Mouse (Mus musculus): ENCODE data around the gene Meaf6. TPM values are rescaled to one million over a fixed set of nuclear protein-coding genes. Genes with fewer than 3 reads are reported as not detected.

Meaf6 gene
- polyA plus RNA-seq, 1 experiment from 2014 or later: 49.7 TPM

DNA sequence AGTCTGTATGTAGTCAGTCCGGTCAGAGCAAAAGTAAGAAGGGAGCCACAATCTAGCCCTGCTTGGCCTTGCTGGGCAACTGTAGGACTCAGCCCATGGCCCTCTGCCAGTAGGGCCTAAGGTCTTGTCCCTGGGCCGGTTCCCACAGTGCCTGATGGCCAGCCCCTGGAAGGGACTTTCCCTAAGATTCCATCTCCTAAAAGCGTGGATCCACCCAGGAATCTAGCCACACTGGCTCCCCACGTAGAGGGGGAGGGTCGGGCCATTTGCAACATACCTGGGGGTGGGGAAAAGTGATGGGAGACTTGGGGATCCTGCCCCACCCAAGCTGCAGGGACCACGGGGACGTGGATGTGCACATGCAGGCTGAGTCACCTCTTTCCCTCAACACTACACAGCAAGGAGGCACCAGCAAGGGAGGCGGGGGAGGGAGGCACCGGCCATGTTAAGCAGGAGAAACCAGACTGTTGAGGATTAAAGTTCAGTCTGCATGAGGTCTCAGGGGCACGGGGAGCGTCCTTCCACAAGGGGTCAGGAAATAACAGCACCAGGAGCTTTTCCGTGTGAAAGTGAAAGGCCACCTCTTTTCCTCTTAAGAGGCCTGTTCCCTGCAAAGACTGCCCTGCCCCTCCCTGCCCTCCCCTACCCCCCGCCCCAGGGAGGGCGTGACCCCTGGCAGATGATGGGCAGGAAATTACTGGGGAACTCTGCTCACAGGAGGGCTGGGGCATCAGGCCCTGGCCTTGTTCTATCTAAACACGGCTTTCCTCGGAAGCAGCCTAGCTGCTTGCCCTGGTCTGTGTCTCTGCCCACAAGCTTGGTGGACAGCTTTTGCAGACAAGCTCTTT is 37.7 kb downstream of the Meaf6 start:
- no peak overlapping the region for H3K9ac ChIP-seq (ENCODE audit: low read length)
- H3K4me1 ChIP-seq (replicated peaks; ENCODE audit: control insufficient read depth, insufficient read depth, low read length): peaks cover 20% of the 10 kb centered on the region
- H3K4me3 ChIP-seq (ENCODE audit: low read length): no peak overlapping the region
- no peak for ATAC-seq (ENCODE audit: low read depth)
- WGBS: 22% methylated on average over 16 of the region's 16 CpGs
- H3K9me3 ChIP-seq (ENCODE audit: control insufficient read depth, low read length): no peaks in the 10 kb centered on the region
- peaks cover 2% of the 10 kb centered on the region for H3K36me3 ChIP-seq (ENCODE audit: control insufficient read depth, insufficient read depth, low read length)
- no peaks in the 10 kb centered on the region; the same call in 1 of the 2 replicates for H3K27me3 ChIP-seq (ENCODE audit: control insufficient read depth, insufficient read depth, low read depth, low read length)
- H3K27ac ChIP-seq (ENCODE audit: low read length): peak overlapping the region; percentile 36; the same call in 1 of the 2 replicates
- H3K4me2 ChIP-seq (ENCODE audit: low read depth, low read length): 0 out of 2 replicates have a peak overlapping the region, but pooled peaks have one; percentile 11

DNA sequence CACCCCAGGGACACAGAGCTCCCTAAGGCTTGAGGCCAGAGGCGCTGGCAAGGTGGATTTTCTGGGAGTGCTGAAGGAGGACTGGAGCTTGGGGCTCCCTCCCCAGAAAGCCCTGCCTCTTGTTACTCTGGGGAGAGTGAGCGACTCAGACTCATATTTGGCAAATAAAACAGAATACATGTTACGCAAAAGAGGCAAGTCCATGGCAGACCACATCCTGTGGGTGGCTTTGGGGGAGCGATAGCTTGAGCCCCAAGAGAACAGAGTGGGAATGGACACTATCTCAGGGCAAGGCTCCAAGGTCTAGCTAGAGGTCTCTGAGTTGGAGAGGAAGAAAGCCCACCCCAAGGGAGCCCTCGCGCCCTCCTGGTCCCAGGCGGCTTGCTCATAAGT is 38.3 kb downstream of the Meaf6 start:
- peaks cover 24% of the 10 kb centered on the region for H3K4me1 ChIP-seq (replicated peaks; ENCODE audit: control insufficient read depth, insufficient read depth, low read length)
- H3K27me3 ChIP-seq (ENCODE audit: control insufficient read depth, insufficient read depth, low read depth, low read length): peaks cover 2% of the 10 kb centered on the region; the same call in 1 of the 2 replicates
- peaks cover 2% of the 10 kb centered on the region for H3K36me3 ChIP-seq (ENCODE audit: control insufficient read depth, insufficient read depth, low read length)
- H3K4me3 ChIP-seq (ENCODE audit: low read length): no peak overlapping the region
- H3K9ac ChIP-seq (ENCODE audit: low read length): no peak overlapping the region
- 0 out of 2 replicates have a peak overlapping the region, but pooled peaks have one; percentile 11 for H3K4me2 ChIP-seq (ENCODE audit: low read depth, low read length)
- 67% methylated on average over 7 of the region's 7 CpGs for WGBS
- no peak for ATAC-seq (ENCODE audit: low read depth)
- H3K9me3 ChIP-seq (ENCODE audit: control insufficient read depth, low read length): no peaks in the 10 kb centered on the region
- peak overlapping the region; percentile 36; the same call in 1 of the 2 replicates for H3K27ac ChIP-seq (ENCODE audit: low read length)

DNA sequence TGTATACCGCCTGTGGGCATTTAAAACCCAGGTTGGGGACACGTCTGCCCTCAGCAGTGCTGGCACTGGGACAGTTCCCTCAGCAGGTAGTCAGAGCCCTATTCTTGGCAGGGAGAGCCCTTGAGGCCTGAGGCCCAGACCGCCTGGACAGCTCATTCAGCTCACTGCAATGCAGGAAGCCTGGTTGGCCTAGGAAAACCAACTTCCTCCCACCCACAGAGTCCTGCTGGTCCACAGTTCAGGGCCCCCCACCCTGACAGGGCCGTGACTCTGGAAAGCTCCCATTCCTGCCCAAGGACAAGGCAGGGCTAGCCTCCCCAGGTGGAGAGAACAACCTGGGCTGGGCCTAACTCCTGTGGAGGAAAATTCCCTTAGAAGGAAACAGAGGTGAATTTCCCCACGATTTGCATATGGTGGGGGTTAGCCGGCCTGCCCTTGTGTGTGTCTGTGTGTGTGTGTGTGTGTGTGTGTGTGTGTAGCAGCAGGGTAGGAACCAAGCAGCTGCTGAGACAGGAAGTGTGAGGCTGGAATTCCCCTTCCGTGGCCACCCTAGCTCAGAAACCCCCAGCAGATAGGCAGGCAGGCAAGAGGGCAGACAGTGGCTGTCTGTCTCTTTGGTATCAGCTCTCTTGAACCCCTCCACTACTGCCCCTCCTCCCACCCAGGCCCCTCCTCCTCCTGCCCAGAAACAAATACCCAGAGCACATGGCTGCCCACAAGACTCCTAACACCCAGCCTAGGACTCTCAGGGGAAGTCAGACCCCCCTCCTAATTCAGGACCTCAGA is 39.7 kb downstream of the Meaf6 start:
- ATAC-seq (ENCODE audit: low read depth): no peak
- H3K4me2 ChIP-seq (ENCODE audit: low read depth, low read length): no peak overlapping the region
- WGBS: 40% methylated on average over 7 of the region's 7 CpGs
- H3K4me3 ChIP-seq (ENCODE audit: low read length): no peak overlapping the region
- 0 out of 2 replicates have a peak overlapping the region, but pooled peaks have one; percentile 24 for H3K9ac ChIP-seq (ENCODE audit: low read length)
- H3K9me3 ChIP-seq (ENCODE audit: control insufficient read depth, low read length): no peaks in the 10 kb centered on the region
- peaks cover 24% of the 10 kb centered on the region for H3K4me1 ChIP-seq (replicated peaks; ENCODE audit: control insufficient read depth, insufficient read depth, low read length)
- H3K27me3 ChIP-seq (ENCODE audit: control insufficient read depth, insufficient read depth, low read depth, low read length): peaks cover 2% of the 10 kb centered on the region; the same call in 1 of the 2 replicates
- H3K27ac ChIP-seq (ENCODE audit: low read length): no peak overlapping the region
- peaks cover 2% of the 10 kb centered on the region for H3K36me3 ChIP-seq (ENCODE audit: control insufficient read depth, insufficient read depth, low read length)

- Histone ChIP-seq H3K4me1 (replicated peaks; ENCODE audit: control insufficient read depth, insufficient read depth, low read length) (peaks cover 24% of the 10 kb centered on the region), H3K27ac (ENCODE audit: low read length) (no peak overlapping the region), H3K27me3 (ENCODE audit: control insufficient read depth, insufficient read depth, low read depth, low read length) (peaks cover 2% of the 10 kb centered on the region; the same call in 1 of the 2 replicates), H3K9me3 (ENCODE audit: control insufficient read depth, low read length) (no peaks in the 10 kb centered on the region), H3K36me3 (ENCODE audit: control insufficient read depth, insufficient read depth, low read length) (no peaks in the 10 kb centered on the region), H3K9ac (ENCODE audit: low read length) (no peak overlapping the region), H3K4me3 (ENCODE audit: low read length) (no peak overlapping the region), H3K4me2 (ENCODE audit: low read depth, low read length) (no peak overlapping the region)
- no peak for ATAC-seq (ENCODE audit: low read depth)
- WGBS: 72% methylated on average over 7 of the region's 7 CpGs
Observed at GRCm38 (mm10) chr4:125125361-125125921, 40.5 kb downstream of the Meaf6 start.

- H3K4me3 ChIP-seq (ENCODE audit: low read length): no peak overlapping the region
- no peak overlapping the region for H3K4me2 ChIP-seq (ENCODE audit: low read depth, low read length)
- no peaks in the 10 kb centered on the region for H3K9me3 ChIP-seq (ENCODE audit: control insufficient read depth, low read length)
- 81% methylated on average over 3 of the region's 3 CpGs for WGBS
- no peaks in the 10 kb centered on the region for H3K36me3 ChIP-seq (ENCODE audit: control insufficient read depth, insufficient read depth, low read length)
- no peak overlapping the region for H3K27ac ChIP-seq (ENCODE audit: low read length)
- ATAC-seq (ENCODE audit: low read depth): no peak
- peaks cover 2% of the 10 kb centered on the region; the same call in 1 of the 2 replicates for H3K27me3 ChIP-seq (ENCODE audit: control insufficient read depth, insufficient read depth, low read depth, low read length)
- H3K4me1 ChIP-seq (replicated peaks; ENCODE audit: control insufficient read depth, insufficient read depth, low read length): peaks cover 24% of the 10 kb centered on the region
- no peak overlapping the region for H3K9ac ChIP-seq (ENCODE audit: low read length)
Observed at GRCm38 (mm10) chr4:125126186-125126585, 41.3 kb downstream of the Meaf6 start.

DNA sequence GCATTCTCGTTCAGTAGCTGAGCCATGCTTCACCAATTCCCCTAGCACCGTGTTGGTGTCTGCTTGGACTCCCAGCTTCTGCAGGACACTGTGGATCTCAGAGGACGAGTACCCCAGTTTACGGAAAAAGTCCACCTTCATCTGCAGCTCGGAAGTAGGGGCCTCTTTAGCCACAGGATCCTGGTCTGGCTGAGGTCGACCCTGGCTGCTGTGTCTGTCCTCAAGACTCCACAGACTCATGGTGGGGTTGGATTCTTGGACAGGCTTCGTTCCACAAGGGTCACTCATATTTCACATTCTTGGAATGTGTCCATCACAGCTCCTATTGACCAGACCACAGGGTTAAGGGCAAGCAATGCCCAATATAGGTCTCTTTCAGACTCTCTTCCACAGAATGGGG is 41.8 kb downstream of the Meaf6 start:
- WGBS: 65% methylated on average over 7 of the region's 7 CpGs
- Histone ChIP-seq H3K9ac (ENCODE audit: low read length) (peak overlapping the region; percentile 64), H3K9me3 (ENCODE audit: control insufficient read depth, low read length) (no peaks in the 10 kb centered on the region), H3K4me1 (replicated peaks; ENCODE audit: control insufficient read depth, insufficient read depth, low read length) (peaks cover 24% of the 10 kb centered on the region), H3K27me3 (ENCODE audit: control insufficient read depth, insufficient read depth, low read depth, low read length) (peaks cover 2% of the 10 kb centered on the region; the same call in 1 of the 2 replicates), H3K4me3 (ENCODE audit: low read length) (peak overlapping the region; percentile 71), H3K27ac (ENCODE audit: low read length) (no peak overlapping the region), H3K36me3 (ENCODE audit: control insufficient read depth, insufficient read depth, low read length) (no peaks in the 10 kb centered on the region), H3K4me2 (ENCODE audit: low read depth, low read length) (peak overlapping the region; percentile 84)
- ATAC-seq (ENCODE audit: low read depth): no peak

GRCm38 (mm10) chr4:125127305-125128084 is 42.6 kb downstream of the Meaf6 start, which contains the start of gene Zc3h12a:
Zc3h12a (minus strand) TSS chr4:125127840.
- H3K4me2 ChIP-seq (ENCODE audit: low read depth, low read length): peak within 1 kb of the TSS; percentile 84
- 0 out of 2 replicates have a peak within 1 kb of the TSS, but pooled peaks have one; percentile 7 for H3K27ac ChIP-seq (ENCODE audit: low read length)
- peak within 1 kb of the TSS; percentile 64 for H3K9ac ChIP-seq (ENCODE audit: low read length)
- no peaks in the 10 kb centered on the region for H3K36me3 ChIP-seq (ENCODE audit: control insufficient read depth, insufficient read depth, low read length)
- H3K27me3 ChIP-seq (ENCODE audit: control insufficient read depth, insufficient read depth, low read depth, low read length): peaks cover 2% of the 10 kb centered on the region; the same call in 1 of the 2 replicates
- peak within 1 kb of the TSS; percentile 71 for H3K4me3 ChIP-seq (ENCODE audit: low read length)
- WGBS: under 1% methylated on average over 62 of the region's 62 CpGs
- no peaks in the 10 kb centered on the region for H3K9me3 ChIP-seq (ENCODE audit: control insufficient read depth, low read length)
- peaks cover 24% of the 10 kb centered on the region for H3K4me1 ChIP-seq (replicated peaks; ENCODE audit: control insufficient read depth, insufficient read depth, low read length)
- ATAC-seq (ENCODE audit: low read depth): peak; percentile 95

GRCm38 (mm10) chr4:125131493-125131892 is 46.6 kb downstream of the Meaf6 start:
- no peaks in the 10 kb centered on the region for H3K9me3 ChIP-seq (ENCODE audit: control insufficient read depth, low read length)
- peaks cover 12% of the 10 kb centered on the region for H3K4me1 ChIP-seq (replicated peaks; ENCODE audit: control insufficient read depth, insufficient read depth, low read length)
- peaks cover 2% of the 10 kb centered on the region; the same call in 1 of the 2 replicates for H3K27me3 ChIP-seq (ENCODE audit: control insufficient read depth, insufficient read depth, low read depth, low read length)
- no peak overlapping the region for H3K9ac ChIP-seq (ENCODE audit: low read length)
- 50% methylated on average over 4 of the region's 4 CpGs for WGBS
- no peak overlapping the region for H3K27ac ChIP-seq (ENCODE audit: low read length)
- no peaks in the 10 kb centered on the region for H3K36me3 ChIP-seq (ENCODE audit: control insufficient read depth, insufficient read depth, low read length)
- no peak for ATAC-seq (ENCODE audit: low read depth)
- no peak overlapping the region for H3K4me2 ChIP-seq (ENCODE audit: low read depth, low read length)
- H3K4me3 ChIP-seq (ENCODE audit: low read length): no peak overlapping the region
